Mouse (Mus musculus): ENCODE measurements around the gene Nkain1.

Nkain1 gene

DNA sequence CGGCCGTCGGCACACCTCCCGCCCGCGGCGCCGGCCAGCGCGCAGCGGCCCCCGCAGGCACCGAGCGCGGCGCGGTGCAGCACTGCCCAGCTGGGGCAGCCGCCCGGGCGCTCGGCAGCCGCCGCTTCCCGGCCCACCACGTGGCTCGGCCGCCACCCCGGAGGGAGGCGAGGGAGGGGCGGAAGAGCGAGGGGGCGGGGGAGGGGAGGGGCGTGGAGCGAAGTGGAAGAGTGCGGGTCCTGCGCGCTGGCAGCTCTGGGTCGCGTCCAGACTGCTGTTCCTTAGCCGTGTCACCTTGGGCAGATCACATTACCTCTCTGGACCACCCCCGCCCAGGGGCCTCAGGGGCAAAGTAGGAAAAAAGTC, at the start of gene Nkain1:
Nkain1 (minus strand) TSS at position 126 of the 366 bp plus-strand sequence.
- DNase-seq (ENCODE audit: low spot score), result no peak

DNA sequence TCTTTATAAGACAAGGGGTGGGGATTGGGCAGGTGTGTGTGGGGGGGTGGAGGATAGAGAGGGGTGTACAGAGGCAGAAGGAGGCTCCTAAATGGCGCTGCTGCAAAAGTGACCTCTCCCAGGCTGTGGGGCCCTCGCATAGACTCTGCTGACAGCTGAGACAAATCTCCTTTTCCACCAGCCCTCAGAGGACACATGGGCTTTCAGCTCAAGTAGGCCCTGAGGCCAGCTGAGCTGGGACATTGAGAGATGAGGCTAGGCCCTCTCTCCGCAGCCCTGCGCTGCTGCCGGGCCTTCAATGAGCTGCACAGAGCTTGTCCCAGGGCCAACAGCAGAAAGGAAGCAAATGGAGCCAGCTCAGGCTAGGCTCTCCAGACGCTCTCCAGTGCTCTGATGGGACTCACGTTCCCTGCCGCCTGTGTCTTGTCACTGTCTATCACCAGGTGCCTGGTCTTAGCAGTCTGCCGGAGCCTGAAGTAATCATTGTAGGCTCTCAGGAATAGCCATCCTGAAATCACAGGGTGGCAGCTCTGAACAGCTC, 4.8 kb upstream of the Nkain1 start:
- DNase-seq (ENCODE audit: low spot score), result no peak

- no peak for DNase-seq (ENCODE audit: low spot score)
Observed at GRCm38 (mm10) chr4:130577081-130577480, 3.1 kb upstream of the Nkain1 start.

- no peak for DNase-seq (ENCODE audit: low spot score)
Observed at GRCm38 (mm10) chr4:130576247-130576931, 2.4 kb upstream of the Nkain1 start.

- no peak for DNase-seq (ENCODE audit: low spot score)
Observed at GRCm38 (mm10) chr4:130575533-130575932, 1.6 kb upstream of the Nkain1 start.

DNA sequence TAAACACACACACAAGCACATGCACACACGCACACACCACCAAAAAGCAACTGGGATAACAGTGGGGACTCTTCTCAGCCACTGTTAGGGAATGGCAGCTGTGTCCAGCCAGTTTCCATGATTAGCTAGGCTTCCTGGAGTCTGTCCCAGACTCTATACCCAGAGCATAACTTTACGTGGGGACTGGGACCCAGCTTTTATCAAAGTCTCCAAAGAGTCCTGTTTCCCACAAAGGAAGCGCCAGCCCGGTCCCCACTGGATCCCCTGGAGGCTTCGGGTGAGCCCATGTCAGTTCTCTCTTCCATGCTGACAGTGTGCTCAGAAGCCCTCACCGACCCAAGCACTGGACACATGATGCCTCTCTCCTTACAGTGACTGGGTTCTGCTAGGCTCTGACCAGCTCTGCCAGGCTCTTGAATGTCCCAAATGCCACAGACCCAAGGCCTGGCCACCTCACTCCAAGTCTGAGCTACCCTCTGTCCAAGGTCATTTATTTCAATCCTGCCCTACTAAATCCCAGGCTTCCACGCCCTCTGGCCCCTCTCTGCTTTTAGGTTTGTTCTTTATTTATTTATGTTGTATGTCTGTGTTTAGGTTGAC, 988 bp upstream of the Nkain1 start:
- DNase-seq (ENCODE audit: low spot score), result no peak

- peak; percentile 58 for DNase-seq (ENCODE audit: low spot score)
Observed at GRCm38 (mm10) chr4:130573351-130574047, 474 bp downstream of the Nkain1 start.

DNA sequence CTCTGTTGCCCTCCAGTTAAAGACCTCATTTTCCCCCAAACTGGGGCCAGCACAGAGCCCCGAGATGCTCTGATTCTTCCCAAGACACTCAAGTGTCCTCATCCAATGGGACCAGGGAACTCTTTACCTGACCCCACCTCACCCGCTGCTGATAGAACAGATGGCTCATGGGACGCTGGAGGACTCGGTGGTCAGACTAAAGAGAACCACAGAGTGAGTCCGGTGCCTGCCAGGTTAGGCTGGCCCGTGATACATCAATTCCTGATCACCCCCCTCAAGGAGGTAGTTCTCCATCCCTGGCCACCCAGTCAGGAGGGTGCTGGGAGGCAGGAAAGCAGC, 992 bp downstream of the Nkain1 start:
- no peak for DNase-seq (ENCODE audit: low spot score)

GRCm38 (mm10) chr4:130572545-130572944, 1.4 kb downstream of the Nkain1 start:
- no peak for DNase-seq (ENCODE audit: low spot score)

- no peak for DNase-seq (ENCODE audit: low spot score)
Observed at GRCm38 (mm10) chr4:130570941-130571720, 2.8 kb downstream of the Nkain1 start.

DNA sequence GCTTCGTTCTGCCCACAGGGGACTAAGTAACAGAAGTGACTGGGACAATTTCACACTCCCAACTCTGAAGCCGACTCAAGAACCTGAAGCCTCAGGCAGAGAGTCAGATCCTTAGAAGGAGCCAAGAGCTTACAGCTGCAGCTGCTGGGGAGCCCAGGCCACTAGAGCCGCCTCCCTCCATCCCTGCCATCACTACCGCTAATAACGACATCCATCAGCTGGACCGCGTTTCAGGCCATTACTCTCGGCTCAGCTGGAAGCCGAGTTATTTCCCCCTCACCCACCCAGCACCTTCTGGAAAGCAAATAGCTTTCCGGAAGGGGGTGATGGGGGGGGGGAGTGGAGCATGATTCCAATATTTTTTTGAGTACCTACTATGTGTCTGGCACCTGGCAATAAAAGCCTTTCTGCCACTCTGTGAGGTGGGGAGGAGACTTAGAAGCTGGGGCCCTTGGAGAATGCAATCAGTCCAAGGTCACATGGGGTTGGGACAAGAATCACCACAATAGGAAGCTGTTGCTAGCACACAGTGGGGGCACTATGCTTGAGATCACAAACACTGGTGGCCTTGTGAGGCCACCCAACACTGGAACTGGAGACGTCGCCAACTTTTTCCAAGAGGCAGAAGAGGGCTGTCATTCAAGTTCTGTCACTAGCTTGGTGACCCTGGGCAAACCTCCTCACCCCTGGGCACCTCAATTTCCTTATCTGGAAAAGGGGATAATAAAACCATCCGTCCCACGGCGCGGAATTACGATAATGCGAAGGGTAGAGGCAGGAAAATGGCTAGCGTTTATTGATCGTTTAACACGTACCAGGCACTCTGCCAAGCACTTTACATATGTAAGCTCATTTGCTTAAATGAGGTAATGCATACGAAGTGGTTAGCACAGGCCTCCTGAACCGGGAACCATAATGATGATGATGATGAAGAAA, 5.7 kb downstream of the Nkain1 start:
- DNase-seq (ENCODE audit: low spot score), result no peak

- no peak for DNase-seq (ENCODE audit: low spot score)
Observed at GRCm38 (mm10) chr4:130563820-130564219, 10.2 kb downstream of the Nkain1 start.

DNA sequence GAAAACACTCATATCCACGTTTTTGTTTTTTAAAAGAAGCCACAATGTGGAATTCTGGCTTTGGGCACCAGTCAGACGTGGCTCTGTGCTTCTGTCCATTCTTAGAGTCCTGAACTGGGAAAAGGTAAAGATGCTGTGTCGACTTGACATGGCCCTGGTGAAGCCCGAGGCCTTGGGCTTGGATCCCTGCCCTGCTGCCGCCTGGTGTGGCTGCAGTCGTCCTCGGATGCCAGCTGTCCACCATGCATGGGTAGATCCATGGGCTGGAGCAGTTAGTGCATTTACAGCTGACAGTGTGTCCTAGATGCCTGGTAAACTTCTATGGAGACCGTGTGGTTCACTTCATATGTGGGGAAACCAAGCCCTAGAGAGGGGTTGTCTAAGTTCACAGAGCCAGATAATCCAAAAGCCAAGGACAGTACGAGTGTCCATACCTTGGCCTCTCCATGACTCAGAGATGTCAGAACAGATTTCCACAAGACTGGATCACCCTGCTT, 10.7 kb downstream of the Nkain1 start:
- no peak for DNase-seq (ENCODE audit: low spot score)

DNA sequence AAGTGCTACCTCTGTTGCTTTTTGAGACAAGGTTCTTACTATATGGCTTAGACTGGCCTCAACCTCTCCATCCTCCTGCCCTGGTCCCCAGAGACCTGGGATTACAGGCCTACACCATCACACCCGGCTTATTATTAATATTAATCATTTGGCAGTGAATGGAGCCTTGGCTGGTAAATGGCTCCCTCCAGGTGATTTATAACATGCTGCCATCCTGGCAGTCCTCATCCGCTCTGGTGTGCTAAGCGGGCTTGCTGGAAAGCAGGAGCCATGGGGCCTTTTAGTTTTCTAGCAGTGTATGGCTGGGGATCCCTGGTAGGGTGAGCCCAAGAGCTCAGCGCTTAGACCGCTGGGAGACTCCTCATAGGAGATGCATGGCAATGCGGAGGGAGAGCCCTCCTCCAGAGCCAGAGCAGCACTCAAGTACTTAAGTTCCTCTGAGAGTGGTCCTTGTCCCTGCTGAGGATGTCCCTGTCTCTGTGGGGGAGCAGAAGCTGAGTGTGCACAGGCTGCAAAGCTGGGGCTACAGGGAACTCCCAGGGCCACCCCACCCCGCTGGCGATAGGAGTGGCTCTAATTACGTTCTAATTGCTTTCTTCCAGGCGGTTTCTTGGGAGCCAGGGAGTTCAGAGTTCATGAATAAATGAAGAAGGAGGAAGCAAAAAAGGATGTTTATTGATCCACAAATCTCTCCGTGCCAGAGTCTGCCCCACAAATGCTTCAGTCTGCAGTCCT, 13.2 kb downstream of the Nkain1 start:
- DNase-seq (ENCODE audit: low spot score), result no peak

DNA sequence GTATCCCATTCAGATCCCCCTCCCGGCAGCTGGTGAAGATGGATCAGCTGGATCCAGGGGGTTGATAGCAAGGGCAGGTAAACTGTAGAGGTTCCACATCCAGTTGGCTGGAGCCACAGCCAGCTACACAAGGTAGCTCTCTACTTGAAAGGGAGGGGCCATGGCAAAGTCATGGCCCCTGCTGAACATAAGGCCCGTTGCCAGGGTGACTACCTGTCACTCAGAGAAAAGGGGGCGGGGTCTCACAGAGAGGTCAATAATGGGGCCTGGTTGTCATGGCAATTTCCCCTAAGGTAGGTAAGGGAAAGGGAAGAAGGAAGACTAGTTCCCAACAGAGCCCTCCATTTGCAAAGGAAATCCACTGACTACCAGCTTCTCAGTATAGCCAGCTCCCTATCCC, 14.8 kb downstream of the Nkain1 start:
- DNase-seq (ENCODE audit: low spot score), result no peak

DNA sequence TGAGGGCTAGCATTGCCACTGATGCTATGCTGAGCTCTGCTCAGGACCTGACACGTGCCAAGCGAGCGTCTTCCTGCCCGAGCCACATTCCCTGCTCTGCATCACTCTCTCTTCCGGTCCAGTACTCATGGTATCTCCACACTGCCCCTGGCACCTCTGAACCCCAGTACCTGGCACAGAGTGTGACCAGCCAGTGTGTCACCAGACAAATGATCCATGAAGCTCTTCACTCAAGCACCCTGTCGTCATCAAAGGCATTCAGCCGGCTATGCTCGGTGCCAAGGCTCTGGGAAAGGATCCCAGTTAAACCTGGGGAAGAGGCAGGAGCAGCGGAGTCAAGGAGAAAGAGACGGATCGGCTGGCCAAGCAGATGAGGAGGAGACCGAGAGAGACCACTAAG, 16.1 kb downstream of the Nkain1 start:
- DNase-seq (ENCODE audit: low spot score), result no peak

GRCm38 (mm10) chr4:130556992-130557391, 17.0 kb downstream of the Nkain1 start:
- no peak for DNase-seq (ENCODE audit: low spot score)

DNA sequence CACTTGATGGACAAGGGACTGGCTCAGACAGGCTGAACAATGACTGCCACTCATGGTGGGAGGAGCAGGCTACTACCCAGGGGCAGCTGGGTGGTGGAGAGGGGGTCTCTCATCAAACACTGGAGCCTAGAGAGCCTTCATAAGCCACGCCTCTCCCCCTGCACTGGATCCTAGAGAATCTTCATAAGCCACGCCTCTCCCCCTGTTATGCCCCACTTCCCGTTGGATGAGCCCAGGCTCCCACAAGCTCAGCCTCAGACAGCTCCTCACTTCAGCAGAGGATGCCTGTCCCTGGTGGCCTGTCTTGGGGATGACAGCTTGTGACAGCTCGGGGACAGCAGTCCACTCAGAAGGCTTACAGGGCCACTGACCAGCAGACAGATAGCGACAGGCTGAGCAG, 17.7 kb downstream of the Nkain1 start:
- DNase-seq (ENCODE audit: low spot score), result no peak

- no peak for DNase-seq (ENCODE audit: low spot score)
Observed at GRCm38 (mm10) chr4:130553121-130553448, 20.9 kb downstream of the Nkain1 start.

GRCm38 (mm10) chr4:130552312-130553120, 21.5 kb downstream of the Nkain1 start:
- no peak for DNase-seq (ENCODE audit: low spot score)

Measured in testis, postnatal 10 days (tissue).